Mouse (Mus musculus): ENCODE results near the gene Rergl.

- TF ChIP-seq POLR2A (IDR thresholded peaks at IDR 0.05; ENCODE audit: extremely low read depth, insufficient read depth, low read length) (no peak), CTCF (IDR thresholded peaks at IDR 0.05; ENCODE audit: extremely low read depth, insufficient read depth, low read length) (no peak)
Measured at GRCm38 (mm10) chr6:139443999-139444398, 57.8 kb downstream of the Rergl start.
